Mouse (Mus musculus) G1E (cell line): Measurements from ENCODE around the gene Spryd3. TPM values are rescaled to one million over a fixed set of nuclear protein-coding genes. Genes with fewer than 3 reads are reported as not detected.

Source experiments
- ATAC-seq: 2 replicates; pipeline ENCODE4 v1.8.0; 2016; ENCODE audit warnings: mild to moderate bottlenecking; ENCODE audit not compliant: insufficient number of reproducible peaks, poor library complexity, low FRiP score, severe bottlenecking; ENCODE audit errors: extremely low read depth
- DNase-seq: peaks from one replicate; pipeline ENCODE4 v3.0.0; 2012; ENCODE audit warnings: low spot score
- H3K27me3 ChIP-seq: 2 replicates; pipeline ENCODE4 v1.6.1; 2012; ENCODE audit warnings: mild to moderate bottlenecking, low read length, inconsistent platforms; ENCODE audit not compliant: insufficient read depth
- H3K36me3 ChIP-seq: replicated peaks from 2 replicates; pipeline ENCODE3; 2012; ENCODE audit warnings: mild to moderate bottlenecking, inconsistent platforms
- H3K4me1 ChIP-seq: 2 replicates; pipeline ENCODE4 v1.6.1; 2012; ENCODE audit warnings: low read depth, low read length, inconsistent platforms, mixed read lengths; ENCODE audit not compliant: insufficient read depth
- H3K4me3 ChIP-seq: 2 replicates; pipeline ENCODE4 v1.5.1; 2012; ENCODE audit warnings: low read depth, mild to moderate bottlenecking, inconsistent platforms, low read length, moderate library complexity, mixed read lengths
- H3K9me3 ChIP-seq: replicated peaks from 2 replicates; pipeline ENCODE4 v1.6.1; 2012; ENCODE audit warnings: inconsistent platforms
- CTCF ChIP-seq: IDR thresholded peaks from 2 replicates; pipeline ENCODE4 v1.5.1; 2012; ENCODE audit warnings: low read depth, low read length, inconsistent platforms, mixed read lengths
- GATA1 ChIP-seq: IDR thresholded peaks from 2 replicates; pipeline ENCODE4 v1.6.1; 2012; ENCODE audit warnings: borderline replicate concordance, low read length, inconsistent platforms, mixed read lengths
- GATA2 ChIP-seq: IDR thresholded peaks from 2 replicates; pipeline ENCODE4 v1.6.1; 2012; ENCODE audit warnings: low read depth, low read length, inconsistent platforms, borderline replicate concordance
- POLR2AphosphoS5 ChIP-seq: IDR thresholded peaks from 2 replicates; pipeline ENCODE4 v1.6.1; 2012; ENCODE audit warnings: low read depth, low read length, inconsistent platforms; ENCODE audit not compliant: insufficient replicate concordance
- TAL1 ChIP-seq: conservative IDR thresholded peaks from 2 replicates; pipeline ENCODE4 v1.6.1; 2012; ENCODE audit warnings: low read depth, low read length, inconsistent platforms, mixed read lengths
- polyA plus RNA-seq: library from polyadenylated mRNA; stranded (reverse); fragments of >175 nt; gene quantifications from 2 replicates; pipeline ENCODE4 v1.2.3, GENCODE M21; 2012
- total RNA-seq, 2 experiments: library from RNA; stranded (forward) in 1 of 2; stranded (reverse) in 1 of 2; fragments of 200-1000 nt in 1 of 2; fragments of >200 nt in 1 of 2; fragmentation: Nextera tagmentation in 1 of 2; gene quantifications; 2 replicates each; pipeline ENCODE4 v1.2.3; 2014 to 2017

The Spryd3 gene
- total and polyA plus RNA-seq, 3 experiments, result 7.1 to 14.9 (median 12.1) TPM

GRCm38 (mm10) chr15:102100996-102101671, 34.9 kb downstream of the Spryd3 start:
- Histone ChIP-seq H3K4me3 (peak overlapping the region; percentile 72; the same call in 1 of the 2 replicates), H3K27me3 (peaks cover 47% of the 10 kb centered on the region), H3K36me3 (peaks cover 31% of the 10 kb centered on the region), H3K9me3 (no peaks in the 10 kb centered on the region), H3K4me1 (peaks cover 76% of the 10 kb centered on the region)
- ATAC-seq (no peak), DNase-seq (peak; percentile 26)
- TF ChIP-seq POLR2AphosphoS5 (no peak), GATA2 (no peak), GATA1 (no peak), CTCF (no peak), TAL1 (no peak)

- DNase-seq, result peak; percentile 83
- Histone ChIP-seq H3K36me3 (peaks cover 38% of the 10 kb centered on the region), H3K4me3 (peak within 1 kb of the TSS; percentile 72), H3K9me3 (no peaks in the 10 kb centered on the region), H3K27me3 (peaks cover 40% of the 10 kb centered on the region), H3K4me1 (peaks cover 70% of the 10 kb centered on the region)
- peak; percentile 25; the same call in 1 of the 2 replicates for ATAC-seq
- no peak for TF ChIP-seq POLR2AphosphoS5
- no peak for TF ChIP-seq GATA2
- no peak for TF ChIP-seq CTCF
- no peak for TF ChIP-seq TAL1
- no peak for TF ChIP-seq GATA1
These were observed 35.7 kb downstream of the Spryd3 start, which contains the start of gene Tns2 for GRCm38 (mm10) chr15:102100161-102100981. TSS of gene Tns2 (plus strand) at chr15:102100413.

GRCm38 (mm10) chr15:102099771-102100160, 36.3 kb downstream of the Spryd3 start:
- Histone ChIP-seq H3K4me1 (peaks cover 72% of the 10 kb centered on the region), H3K4me3 (peak overlapping the region; percentile 72), H3K9me3 (no peaks in the 10 kb centered on the region), H3K36me3 (peaks cover 44% of the 10 kb centered on the region), H3K27me3 (peaks cover 36% of the 10 kb centered on the region)
- ATAC-seq, result no peak
- DNase-seq, result no peak
- TF ChIP-seq GATA1 (no peak), CTCF (no peak), GATA2 (no peak), TAL1 (no peak), POLR2AphosphoS5 (no peak)

- Histone ChIP-seq H3K9me3 (no peaks in the 10 kb centered on the region), H3K36me3 (peaks cover 49% of the 10 kb centered on the region), H3K27me3 (peaks cover 31% of the 10 kb centered on the region), H3K4me3 (peak overlapping the region; percentile 20; the same call in 1 of the 2 replicates), H3K4me1 (peaks cover 69% of the 10 kb centered on the region)
- ATAC-seq (no peak), DNase-seq (no peak)
- TF ChIP-seq CTCF (no peak), POLR2AphosphoS5 (no peak), TAL1 (no peak), GATA1 (no peak), GATA2 (no peak)
These were observed 36.8 kb downstream of the Spryd3 start for GRCm38 (mm10) chr15:102099260-102099659.

- peaks cover 61% of the 10 kb centered on the region for H3K36me3 ChIP-seq
- no peaks in the 10 kb centered on the region for H3K9me3 ChIP-seq
- TF ChIP-seq TAL1 (no peak), POLR2AphosphoS5 (no peak)
- H3K4me1 ChIP-seq, result peaks cover 67% of the 10 kb centered on the region
- no peak overlapping the region for H3K4me3 ChIP-seq
- ATAC-seq (no peak), DNase-seq (no peak)
- H3K27me3 ChIP-seq, result peaks cover 19% of the 10 kb centered on the region
These were observed 38.0 kb downstream of the Spryd3 start for GRCm38 (mm10) chr15:102097991-102098555.
